Mouse (Mus musculus): ENCODE results near the gene Tcp10b. TPM values are rescaled to one million over a fixed set of nuclear protein-coding genes. Genes with fewer than 3 reads are reported as not detected.

Tcp10b gene
- polyA plus RNA-seq (2012; rRNA removed) = 0.05 and 0.27 TPM in 2 replicates

DNA sequence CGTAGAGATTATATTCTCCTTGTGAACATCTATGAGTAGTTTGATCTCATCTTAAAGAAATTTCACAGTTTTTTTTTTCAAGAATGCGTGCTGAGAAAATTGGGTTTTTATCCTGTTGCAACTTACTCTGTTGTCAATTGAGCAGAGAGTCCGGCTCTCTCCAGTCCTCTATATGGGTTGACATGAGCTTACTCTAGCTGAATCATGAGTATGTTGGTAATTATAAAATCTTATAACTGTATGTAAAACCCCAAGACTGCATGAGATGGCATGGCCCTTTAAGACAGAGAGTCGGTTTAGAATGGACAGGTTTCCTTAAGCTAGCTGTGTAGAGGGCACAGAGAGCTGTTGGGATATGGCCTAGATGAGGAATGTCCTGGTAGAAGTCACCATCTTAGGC, at the start of gene Tcp10b:
Gene Tcp10b (plus strand): TSS at position 301 of the 400 bp plus-strand sequence.

DNA sequence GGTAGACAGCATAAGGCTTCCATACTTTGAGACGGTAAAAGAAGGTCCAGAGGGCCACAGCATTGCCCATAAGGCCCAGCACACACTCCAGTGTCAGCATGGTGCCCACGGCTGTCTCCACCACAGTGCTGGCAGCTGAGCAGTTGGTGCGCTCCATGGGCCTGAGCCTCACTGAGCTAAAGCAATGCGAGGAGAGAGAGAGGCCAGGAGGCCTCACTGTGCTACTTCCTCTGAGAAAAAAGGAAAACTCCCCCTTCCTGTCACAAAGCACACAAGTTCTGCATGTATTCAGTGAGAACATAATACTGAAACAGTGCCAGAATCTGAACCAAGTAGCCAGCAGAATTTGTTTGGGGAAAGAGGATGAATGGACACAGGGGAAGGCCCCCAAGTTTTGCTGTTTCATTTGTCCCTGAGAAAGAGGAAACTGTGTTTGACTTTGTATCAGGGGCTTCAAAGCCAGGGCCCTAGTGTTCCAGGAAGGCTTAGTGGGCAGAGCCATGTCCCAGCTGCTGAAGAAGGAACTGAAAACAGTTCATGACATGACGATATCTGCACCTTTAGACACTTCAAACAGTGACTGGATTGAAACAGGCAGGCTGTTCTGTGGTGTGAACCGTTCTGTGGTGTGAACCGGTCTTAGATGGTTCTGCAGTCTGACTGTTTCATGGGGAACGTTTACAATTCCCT, 8.6 kb upstream of the Tcp10b start, which contains the start of gene Gpr31b:
Gene Gpr31b (minus strand): TSS at position 173 of the 690 bp plus-strand sequence.

DNA sequence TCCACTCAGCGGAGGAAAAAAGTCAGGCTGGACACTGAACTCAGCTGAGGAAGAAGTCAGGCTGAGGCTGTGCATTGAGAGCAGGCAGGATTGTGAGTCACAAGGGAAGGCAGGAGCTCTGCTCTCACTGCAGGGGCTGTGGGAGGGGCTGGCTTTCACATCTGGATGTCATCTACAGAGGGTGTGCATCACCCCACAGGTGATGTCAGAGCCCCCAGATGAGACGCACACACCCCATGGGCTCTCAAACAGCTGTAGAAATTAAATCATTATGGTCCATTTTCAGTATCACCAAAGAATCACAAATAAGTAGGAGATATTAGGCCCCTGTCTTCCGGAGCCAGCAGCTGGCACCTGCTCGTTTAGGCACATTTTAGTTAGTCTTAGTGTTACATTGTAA, 70.8 kb downstream of the Tcp10b start, which contains the start of gene Unc93a:
Gene Unc93a (minus strand): TSS at position 101 of the 400 bp plus-strand sequence.

Other genes with a start within 250 kb of the Tcp10b start
- gene Mas1, start 193.0 kb upstream of the Tcp10b start, polyA plus RNA-seq (2012; rRNA removed) = not detected in 2 replicates
- gene Mrgprh, start 185.1 kb upstream of the Tcp10b start, polyA plus RNA-seq (2012; rRNA removed) = 0.06 and 0.07 TPM in 2 replicates
- gene Pnldc1, start 150.9 kb upstream of the Tcp10b start, polyA plus RNA-seq (2012; rRNA removed) = 0.53 and 0.86 TPM in 2 replicates
- gene Tcp1, start 145.4 kb upstream of the Tcp10b start, polyA plus RNA-seq (2012; rRNA removed) = 30.1 and 45.5 TPM in 2 replicates
- gene Mrpl18, start 144.8 kb upstream of the Tcp10b start, polyA plus RNA-seq (2012; rRNA removed) = 27.8 and 32.2 TPM in 2 replicates
- not detected in 2 replicates for gene Acat3, start 120.5 kb upstream of the Tcp10b start, polyA plus RNA-seq (2012; rRNA removed)
- gene Acat2, start 100.4 kb upstream of the Tcp10b start, polyA plus RNA-seq (2012; rRNA removed) = 10.6 and 12.6 TPM in 2 replicates
- 11.0 and 13.4 TPM in 2 replicates for gene Wtap, start 66.9 kb upstream of the Tcp10b start, polyA plus RNA-seq (2012; rRNA removed)
- gene Sod2, start 54.3 kb upstream of the Tcp10b start, polyA plus RNA-seq (2012; rRNA removed) = 446 and 547 TPM in 2 replicates
- gene Gpr31b, start 8.8 kb upstream of the Tcp10b start, polyA plus RNA-seq (2012; rRNA removed) = 0.27 and 0.37 TPM in 2 replicates
- gene Unc93a, start 70.7 kb downstream of the Tcp10b start, polyA plus RNA-seq (2012; rRNA removed) = not detected in 2 replicates
- not detected in 2 replicates for gene Smok2a, start 160.1 kb downstream of the Tcp10b start, polyA plus RNA-seq (2012; rRNA removed)
- not detected in 2 replicates for gene Smok2b, start 169.2 kb downstream of the Tcp10b start, polyA plus RNA-seq (2012; rRNA removed)

All from colon, adult 2 months (tissue).